9 mouse cellular contexts compared by ENCODE assay signal in the genomic region with DNA sequence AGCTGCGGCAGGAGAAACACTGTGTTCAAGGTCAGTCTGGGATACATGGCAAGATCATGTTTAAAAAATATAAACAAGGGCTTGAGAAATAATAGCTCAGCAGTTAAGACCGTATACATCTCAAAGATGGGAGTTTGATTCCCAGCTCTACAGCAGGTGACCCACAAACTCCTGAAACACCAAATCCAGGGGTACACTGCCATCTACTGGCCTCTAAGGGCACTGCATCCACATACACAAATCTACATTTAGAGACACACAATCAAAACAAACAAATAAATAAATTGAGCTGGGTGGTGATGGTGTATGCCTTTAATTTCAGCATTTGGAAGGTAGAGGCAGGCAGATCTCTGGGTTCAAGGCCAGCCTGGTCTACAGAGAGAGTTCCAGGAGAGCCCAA. TPM values are rescaled to one million over a fixed set of nuclear protein-coding genes. Genes with fewer than 3 reads are reported as not detected.
A peak's percentile ranks its signal among the peaks of the same experiment; 100 is the strongest.
DNase-seq lines count a peak whose midpoint lies in the region; ATAC-seq and TF ChIP-seq lines count a peak whose summit lies in the region.
"Had no signal": no experiment of that assay in that cellular context is flagged by ENCODE, and none has a peak within 500 bp of the region (broad histone marks: within the 10 kb centered on the region; RNA-seq: fewer than 3 reads in every experiment).

No protein-coding gene starts in this region.

- ATAC-seq in midbrain, embryonic 14.5 days (ENCODE audit: low FRiP score, low TSS enrichment) = no peak

- intact Hi-C loops in left cerebral cortex, postnatal 25 days (cut with DNase I) = no loop called here

- H3K9ac ChIP-seq in midbrain, embryonic 14.5 days (replicated peaks; ENCODE audit: low read length) = no peak overlapping the region
- H3K9ac ChIP-seq: limb, embryonic 13.5 days had no signal

- no peak overlapping the region for H3K4me3 ChIP-seq in cortical plate, adult 2 months (ENCODE audit: insufficient read depth, low read length)
- no peak overlapping the region for H3K4me3 ChIP-seq in midbrain, embryonic 14.5 days (replicated peaks; ENCODE audit: low read depth, low read length)
- H3K4me3 ChIP-seq: limb, embryonic 13.5 days had no signal

- DNase-seq in kidney, postnatal 10 days = peak; percentile 27
- DNase-seq in kidney, postnatal 14 days = no peak
- DNase-seq in MEL-GATA-1-ER (ENCODE audit: extremely low read depth, low read depth) = peak; percentile 42
- peak; percentile 50 to 67 for DNase-seq in spleen, postnatal 10 days (ENCODE audit: low spot score in 2 of 2)
- no peak for DNase-seq in ovary, postnatal 36 days (ENCODE audit: low spot score)
- DNase-seq in left cerebral cortex, postnatal 25 days (ENCODE audit: low spot score in 2 of 2) = no peak
- no peak for DNase-seq in midbrain, embryonic 14.5 days

- TF ChIP-seq CTCF in cortical plate, adult 2 months (IDR thresholded peaks at IDR 0.05; ENCODE audit: extremely low read depth, insufficient read depth, low read length) = peak; percentile 35; the same call in 1 of the 2 replicates

- 93% methylated on average over 2 of the region's 2 CpGs for WGBS in midbrain, embryonic 14.5 days

- H3K27ac ChIP-seq in cortical plate, adult 2 months (ENCODE audit: insufficient read depth, low read length) = no peak overlapping the region
- H3K27ac ChIP-seq in midbrain, embryonic 14.5 days (replicated peaks; ENCODE audit: low read depth, low read length) = no peak overlapping the region
- H3K27ac ChIP-seq: limb, embryonic 13.5 days had no signal

- no peaks in the 10 kb centered on the region for H3K27me3 ChIP-seq in midbrain, embryonic 14.5 days (ENCODE audit: control insufficient read depth, insufficient read depth, low read length)
- H3K27me3 ChIP-seq: limb, embryonic 13.5 days had no signal

- no peak overlapping the region for H3K4me2 ChIP-seq in midbrain, embryonic 14.5 days (ENCODE audit: low read length)
- H3K4me2 ChIP-seq: limb, embryonic 13.5 days had no signal

- no peaks in the 10 kb centered on the region for H3K36me3 ChIP-seq in midbrain, embryonic 14.5 days (ENCODE audit: control insufficient read depth, insufficient read depth, low read length)
- H3K36me3 ChIP-seq: limb, embryonic 13.5 days had no signal

- no peak for TF ChIP-seq POLR2A in cortical plate, adult 2 months (IDR thresholded peaks at IDR 0.05; ENCODE audit: extremely low read depth, insufficient read depth, low read length)

- H3K4me1 ChIP-seq in cortical plate, adult 2 months (ENCODE audit: control insufficient read depth, insufficient read depth, low read length) = peaks cover 3% of the 10 kb centered on the region; the same call in 1 of the 2 replicates
- H3K4me1 ChIP-seq in midbrain, embryonic 14.5 days (ENCODE audit: control insufficient read depth, insufficient read depth, low read length) = no peaks in the 10 kb centered on the region
- H3K4me1 ChIP-seq: limb, embryonic 13.5 days had no signal

- no peaks in the 10 kb centered on the region for H3K9me3 ChIP-seq in midbrain, embryonic 14.5 days (ENCODE audit: control insufficient read depth, low read length)

RNA-seq across cellular contexts. Expression of a gene that starts 32.7 kb away (rescaled TPM):
- 27.1 and 29.4 TPM in 2 replicates for polyA plus RNA-seq in cortical plate, adult 2 months (2012; rRNA removed)
- total RNA-seq in left cerebral cortex, postnatal 25 days (2021) = 10 to 100 TPM; 38.6 to 39.2 TPM
- 32.8 and 35.1 TPM in 2 replicates for polyA plus RNA-seq in midbrain, embryonic 14.5 days (2014; fragmentation: Nextera tagmentation; extraction: Ambion mirVana)

RNA-seq across cellular contexts. Expression of a gene that starts 39.2 kb away (rescaled TPM):
- 24.0 and 25.1 TPM in 2 replicates for polyA plus RNA-seq in cortical plate, adult 2 months (2012; rRNA removed)
- total RNA-seq in left cerebral cortex, postnatal 25 days (2021) = 10 to 100 TPM; 27.5 to 29.3 TPM
- 40.0 and 42.6 TPM in 2 replicates for polyA plus RNA-seq in midbrain, embryonic 14.5 days (2014; fragmentation: Nextera tagmentation; extraction: Ambion mirVana)

RNA-seq across cellular contexts. Expression of a gene that starts 45.8 kb away (rescaled TPM):
- 34.7 and 36.9 TPM in 2 replicates for polyA plus RNA-seq in cortical plate, adult 2 months (2012; rRNA removed)
- 10 to 100 TPM; 31.0 to 33.4 TPM for total RNA-seq in left cerebral cortex, postnatal 25 days (2021)
- 90.0 and 92.6 TPM in 2 replicates for polyA plus RNA-seq in midbrain, embryonic 14.5 days (2014; fragmentation: Nextera tagmentation; extraction: Ambion mirVana)

Comparison
In these comparisons a context has a peak if more than half of its experiments do, and no peak if none do; other contexts are left out.
1. DNase-seq: peak in kidney, postnatal 10 days (single experiment), MEL-GATA-1-ER (single experiment) and spleen, postnatal 10 days (2 of 2); none in kidney, postnatal 14 days (single experiment), ovary, postnatal 36 days (single experiment), left cerebral cortex, postnatal 25 days (0 of 2) and midbrain, embryonic 14.5 days (single experiment).